Mouse (Mus musculus) small intestine, adult 2 months (tissue): Measurements from ENCODE around the gene Tex46. TPM values are rescaled to one million over a fixed set of nuclear protein-coding genes. Genes with fewer than 3 reads are reported as not detected.

ENCODE experiments used
- H3K27ac ChIP-seq: fragments of 200-500 bp; 2 replicates; pipeline ENCODE4 v1.5.1; 2012; ENCODE audit warnings: low read depth, low read length, control low read depth, inconsistent platforms; ENCODE audit not compliant: insufficient read depth
- H3K27me3 ChIP-seq: fragments of 200-500 bp; 2 replicates; pipeline ENCODE4 v1.6.1; 2012; ENCODE audit warnings: mild to moderate bottlenecking, moderate library complexity, low read length, inconsistent platforms; ENCODE audit not compliant: control insufficient read depth, insufficient read depth
- H3K36me3 ChIP-seq: fragments of 200-500 bp; 2 replicates; pipeline ENCODE4 v1.6.1; 2012; ENCODE audit warnings: mild to moderate bottlenecking, low read length, control low read depth, inconsistent platforms; ENCODE audit not compliant: control insufficient read depth, insufficient read depth
- H3K4me1 ChIP-seq: fragments of 200-500 bp; 2 replicates; pipeline ENCODE4 v1.6.1; 2012; ENCODE audit warnings: low read length, inconsistent platforms, mixed read lengths; ENCODE audit not compliant: control insufficient read depth, insufficient read depth, insufficient read length
- H3K4me3 ChIP-seq: fragments of 200-500 bp; 2 replicates; pipeline ENCODE4 v1.5.1; 2012; ENCODE audit warnings: low read depth, mild to moderate bottlenecking, control low read depth, inconsistent platforms, low read length, moderate library complexity
- CTCF ChIP-seq: fragments of 200-500 bp; IDR thresholded peaks from 2 replicates; pipeline ENCODE4 v1.5.1; 2012; ENCODE audit warnings: low read depth, mild to moderate bottlenecking, control low read depth, inconsistent platforms, low read length, moderate library complexity, mixed read lengths; ENCODE audit not compliant: insufficient replicate concordance, insufficient read length; ENCODE audit errors: extremely low read depth
- POLR2A ChIP-seq: fragments of 200-500 bp; IDR thresholded peaks from 2 replicates; pipeline ENCODE4 v1.6.1; 2012; ENCODE audit warnings: low read depth, mild to moderate bottlenecking, control low read depth, inconsistent platforms, low read length, moderate library complexity
- WGBS: fragments of 180-500 bp; shearing (Covaris S2); methylation state at CpG from one replicate; pipeline ENCODE4 v1.1.7; 2018; 5-methylcytosine and 5-hydroxymethylcytosine counted together
- polyA plus RNA-seq: library from polyadenylated mRNA; depleted of rRNA; stranded (reverse); fragments of >200 nt; gene quantifications from 2 replicates; pipeline ENCODE4 v1.2.3, GENCODE M21; 2012

The Tex46 gene
- polyA plus RNA-seq, 1 experiment, result not detected

GRCm38 (mm10) chr4:136594006-136594405, 16.2 kb upstream of the Tex46 start:
- Histone ChIP-seq H3K27ac (no peak overlapping the region), H3K27me3 (no peaks in the 10 kb centered on the region), H3K36me3 (peaks cover 11% of the 10 kb centered on the region), H3K4me1 (no peaks in the 10 kb centered on the region), H3K4me3 (no peak overlapping the region)
- TF ChIP-seq POLR2A, result no peak
- 89% methylated on average over 2 of the region's 2 CpGs for WGBS

GRCm38 (mm10) chr4:136595221-136595620, 15.0 kb upstream of the Tex46 start:
- no peaks in the 10 kb centered on the region for H3K27me3 ChIP-seq
- WGBS, result 80% methylated on average over 6 of the region's 6 CpGs
- H3K4me3 ChIP-seq, result no peak overlapping the region
- H3K36me3 ChIP-seq, result peaks cover 7% of the 10 kb centered on the region
- H3K4me1 ChIP-seq, result no peaks in the 10 kb centered on the region
- TF ChIP-seq CTCF, result no peak
- no peak for TF ChIP-seq POLR2A
- no peak overlapping the region for H3K27ac ChIP-seq

GRCm38 (mm10) chr4:136598268-136598876, 11.9 kb upstream of the Tex46 start:
- H3K36me3 ChIP-seq, result no peaks in the 10 kb centered on the region
- TF ChIP-seq CTCF (no peak), POLR2A (no peak)
- H3K4me1 ChIP-seq, result no peaks in the 10 kb centered on the region
- H3K27me3 ChIP-seq, result no peaks in the 10 kb centered on the region
- WGBS, result 77% methylated on average over 7 of the region's 7 CpGs
- H3K27ac ChIP-seq, result no peak overlapping the region
- H3K4me3 ChIP-seq, result no peak overlapping the region

GRCm38 (mm10) chr4:136599869-136600268, 10.4 kb upstream of the Tex46 start:
- no peaks in the 10 kb centered on the region for H3K27me3 ChIP-seq
- no peak overlapping the region for H3K27ac ChIP-seq
- no peak for TF ChIP-seq CTCF
- no peak for TF ChIP-seq POLR2A
- H3K36me3 ChIP-seq, result no peaks in the 10 kb centered on the region
- no peak overlapping the region for H3K4me3 ChIP-seq
- WGBS, result 96% methylated on average over 3 of the region's 3 CpGs
- H3K4me1 ChIP-seq, result no peaks in the 10 kb centered on the region

GRCm38 (mm10) chr4:136600536-136600935, 9.7 kb upstream of the Tex46 start:
- no peaks in the 10 kb centered on the region for H3K27me3 ChIP-seq
- H3K4me1 ChIP-seq, result no peaks in the 10 kb centered on the region
- TF ChIP-seq POLR2A (no peak), CTCF (no peak)
- no peaks in the 10 kb centered on the region for H3K36me3 ChIP-seq
- no peak overlapping the region for H3K4me3 ChIP-seq
- H3K27ac ChIP-seq, result no peak overlapping the region
- 87% methylated on average over 2 of the region's 2 CpGs for WGBS

- Histone ChIP-seq H3K36me3 (no peaks in the 10 kb centered on the region), H3K27me3 (no peaks in the 10 kb centered on the region), H3K4me3 (peak overlapping the region; percentile 98), H3K27ac (no peak overlapping the region), H3K4me1 (no peaks in the 10 kb centered on the region)
- no peak for TF ChIP-seq POLR2A
- TF ChIP-seq CTCF, result no peak
- under 1% methylated on average over 13 of the region's 13 CpGs for WGBS
Observed at GRCm38 (mm10) chr4:136601476-136601875, 8.8 kb upstream of the Tex46 start.

- H3K4me3 ChIP-seq, result peak overlapping the region; percentile 98
- H3K27ac ChIP-seq, result peak overlapping the region; percentile 78
- H3K4me1 ChIP-seq, result no peaks in the 10 kb centered on the region
- no peaks in the 10 kb centered on the region for H3K36me3 ChIP-seq
- TF ChIP-seq POLR2A, result no peak
- TF ChIP-seq CTCF, result no peak
- no peaks in the 10 kb centered on the region for H3K27me3 ChIP-seq
- WGBS, result 1% methylated on average over 62 of the region's 68 CpGs
Observed at GRCm38 (mm10) chr4:136602018-136602554, 8.2 kb upstream of the Tex46 start.
